Mouse (Mus musculus) heart, embryonic 14.5 days (tissue): ENCODE data around the gene Timp2. TPM values are rescaled to one million over a fixed set of nuclear protein-coding genes. Genes with fewer than 3 reads are reported as not detected.
A peak's percentile ranks its signal among the peaks of the same experiment; 100 is the strongest.

Experiments used
- ATAC-seq: fragments of 200-750 bp; cut with Nextera tagmentation; 2 replicates; pipeline ENCODE4 v1.8.0; 2017; ENCODE audit warnings: low read depth, moderate TSS enrichment; ENCODE audit not compliant: insufficient number of reproducible peaks, insufficient read depth, low FRiP score
- H3K27ac ChIP-seq, 2 experiments: fragments of 200-500 bp in 1 of 2; fragments of 300-500 bp in 1 of 2; sonication (generic) in 1 of 2; replicated peaks in 1 of 2; 2 replicates each; pipeline ENCODE4 v1.5.1; 2012 to 2014; ENCODE audit warnings: low read depth in 2 of 2, low read length in 2 of 2, control low read depth in 1 of 2, mild to moderate bottlenecking in 1 of 2, mixed read lengths in 1 of 2; ENCODE audit not compliant: control insufficient read depth in 1 of 2, insufficient read depth in 1 of 2
- H3K27me3 ChIP-seq: fragments of 300-500 bp; sonication (generic); 2 replicates; pipeline ENCODE4 v1.6.1; 2014; ENCODE audit warnings: mild to moderate bottlenecking, low read length, control low read depth; ENCODE audit not compliant: control insufficient read depth, insufficient read depth
- H3K36me3 ChIP-seq: fragments of 300-500 bp; sonication (generic); 2 replicates; pipeline ENCODE4 v1.6.1; 2014; ENCODE audit warnings: mild to moderate bottlenecking, control low read depth, low read length, mixed read lengths; ENCODE audit not compliant: control insufficient read depth, insufficient read depth
- H3K4me1 ChIP-seq, 2 experiments: fragments of 200-500 bp in 1 of 2; fragments of 300-500 bp in 1 of 2; sonication (generic) in 1 of 2; 2 replicates each; pipeline ENCODE4 v1.6.1; 2012 to 2014; ENCODE audit warnings: low read length in 2 of 2, control low read depth in 1 of 2, mixed read lengths in 1 of 2; ENCODE audit not compliant: control insufficient read depth in 2 of 2, insufficient read depth in 2 of 2
- H3K4me2 ChIP-seq: fragments of 300-500 bp; sonication (generic); 2 replicates; pipeline ENCODE4 v1.6.1; 2014; ENCODE audit warnings: mild to moderate bottlenecking, low read length
- H3K4me3 ChIP-seq, 2 experiments: fragments of 200-500 bp in 1 of 2; fragments of 300-500 bp in 1 of 2; sonication (generic) in 1 of 2; 2 replicates each; pipeline ENCODE4 v1.5.1; 2012 to 2014; ENCODE audit warnings: low read length in 2 of 2, mild to moderate bottlenecking in 2 of 2, control low read depth in 1 of 2, low read depth in 1 of 2, moderate library complexity in 1 of 2; ENCODE audit not compliant: control insufficient read depth in 1 of 2, insufficient read depth in 1 of 2
- H3K9ac ChIP-seq: fragments of 300-500 bp; sonication (generic); 2 replicates; pipeline ENCODE4 v1.6.1; 2014; ENCODE audit warnings: mild to moderate bottlenecking, low read length
- H3K9me3 ChIP-seq: fragments of 300-500 bp; sonication (generic); 2 replicates; pipeline ENCODE4 v1.6.1; 2016; ENCODE audit warnings: low read length, control low read depth; ENCODE audit not compliant: control insufficient read depth
- WGBS: fragments of 180-500 bp; shearing (Covaris S2); extraction: QIAGEN DNeasy Blood & Tissue Kit; methylation state at CpG from one replicate; pipeline ENCODE4 v1.1.7; 2014; 5-methylcytosine and 5-hydroxymethylcytosine counted together
- polyA plus RNA-seq: library from polyadenylated mRNA; unstranded; fragments of >200 nt; fragmentation: Nextera tagmentation; extraction: Ambion mirVana; gene quantifications from 2 replicates; pipeline ENCODE4 v1.2.1, GENCODE M21; 2014

The Timp2 gene
- polyA plus RNA-seq, 1 experiment from 2014 or later: 99.2 TPM

DNA sequence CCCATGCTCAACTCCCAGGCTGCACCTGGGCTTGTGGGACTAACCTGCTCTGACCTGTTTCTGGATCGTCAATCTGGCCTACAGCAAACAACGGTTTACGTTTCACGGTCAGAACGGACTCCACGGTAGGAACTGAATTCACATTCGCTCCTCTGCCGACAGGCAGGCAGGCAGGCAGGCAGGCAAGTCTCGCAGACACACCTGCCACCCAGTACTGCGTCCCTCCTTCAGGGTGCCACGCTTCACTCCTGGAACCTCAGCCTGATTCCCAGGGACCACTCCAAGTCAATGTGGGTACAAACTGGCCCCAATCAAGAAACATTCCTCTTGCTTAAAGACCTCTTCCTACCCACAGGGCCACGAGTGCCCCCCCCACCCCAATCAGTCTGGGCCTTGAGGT is 7.6 kb downstream of the Timp2 start:
- WGBS: 90% methylated on average over 12 of the region's 12 CpGs
- H3K9me3 ChIP-seq: no peaks in the 10 kb centered on the region
- H3K4me3 ChIP-seq: no peak overlapping the region
- peaks cover 6% of the 10 kb centered on the region; the same call in 1 of the 2 replicates for H3K36me3 ChIP-seq
- no peak for ATAC-seq
- no peak overlapping the region for H3K27ac ChIP-seq
- H3K27me3 ChIP-seq: no peaks in the 10 kb centered on the region
- H3K4me1 ChIP-seq: peaks cover 25 to 30% of the 10 kb centered on the region in 2 experiments
- no peak overlapping the region for H3K9ac ChIP-seq
- no peak overlapping the region for H3K4me2 ChIP-seq

DNA sequence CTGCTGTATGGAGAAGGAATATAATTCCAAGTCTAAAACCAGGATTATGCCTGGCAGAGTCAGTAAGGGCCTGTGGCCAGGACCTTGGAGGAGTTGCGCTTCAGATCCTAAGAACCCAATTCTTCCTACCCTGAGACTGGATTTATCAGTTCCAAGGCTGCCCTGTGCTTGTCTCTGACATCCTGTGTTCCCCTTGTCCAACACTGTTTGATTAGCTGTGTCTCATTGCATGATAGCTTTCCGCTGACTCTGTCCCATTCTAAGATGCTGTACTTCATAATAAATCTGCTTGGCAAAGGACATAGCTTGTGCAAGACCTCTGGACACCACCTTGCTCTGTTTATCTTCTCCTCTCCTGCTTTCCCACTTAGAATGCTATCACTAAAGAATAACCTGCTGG is 8.1 kb downstream of the Timp2 start:
- H3K27ac ChIP-seq: no peak overlapping the region
- WGBS: 80% methylated on average over 2 of the region's 2 CpGs

DNA sequence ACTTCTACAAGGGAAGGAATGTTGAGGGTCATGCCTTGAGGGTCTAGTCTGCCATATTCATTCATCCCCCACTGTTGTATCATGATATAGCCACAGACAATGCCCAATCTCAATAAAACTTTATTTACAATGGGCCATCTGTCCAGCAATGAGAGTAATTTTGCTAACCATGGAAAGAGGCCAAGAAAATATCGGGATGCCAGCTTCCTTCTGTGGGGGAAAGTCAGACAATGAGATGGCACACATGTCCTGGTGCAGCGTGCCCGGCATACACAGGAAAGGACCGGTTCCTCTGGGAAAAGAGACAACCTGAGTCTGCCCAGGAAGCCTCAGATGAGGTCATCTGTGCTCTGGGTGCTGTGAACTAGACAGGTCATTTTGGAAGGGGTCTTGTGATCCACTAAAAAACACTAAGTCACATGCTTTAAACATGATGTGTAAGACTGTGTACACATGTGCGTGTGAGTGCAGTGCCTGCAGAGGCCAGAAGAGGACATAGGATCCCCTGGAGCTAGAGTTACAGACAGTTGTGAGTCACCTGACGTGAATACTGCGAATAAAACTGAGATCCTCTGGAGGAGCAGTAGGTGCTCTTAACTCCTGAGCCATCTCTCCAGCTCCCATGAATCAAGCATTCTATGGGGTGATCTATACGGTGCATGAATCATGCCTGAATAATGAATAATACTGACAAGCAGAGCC is 9.0 kb downstream of the Timp2 start:
- Histone ChIP-seq H3K27me3 (no peaks in the 10 kb centered on the region), H3K36me3 (no peaks in the 10 kb centered on the region), H3K9ac (no peak overlapping the region), H3K4me1 (peaks cover 37 to 44% of the 10 kb centered on the region in 2 experiments), H3K4me2 (no peak overlapping the region), H3K9me3 (no peaks in the 10 kb centered on the region), H3K4me3 (no peak overlapping the region), H3K27ac (no peak overlapping the region)
- ATAC-seq: no peak
- 82% methylated on average over 8 of the region's 8 CpGs for WGBS

More for the DNA sequence above, 8.1 kb downstream of the Timp2 start:
- H3K27me3 ChIP-seq: no peaks in the 10 kb centered on the region
- H3K36me3 ChIP-seq: peaks cover under 1% of the 10 kb centered on the region; the same call in 1 of the 2 replicates
- peaks cover 29 to 35% of the 10 kb centered on the region in 2 experiments for H3K4me1 ChIP-seq
- H3K4me2 ChIP-seq: no peak overlapping the region
- no peak overlapping the region for H3K9ac ChIP-seq
- ATAC-seq: no peak
- no peaks in the 10 kb centered on the region for H3K9me3 ChIP-seq
- no peak overlapping the region for H3K4me3 ChIP-seq

DNA sequence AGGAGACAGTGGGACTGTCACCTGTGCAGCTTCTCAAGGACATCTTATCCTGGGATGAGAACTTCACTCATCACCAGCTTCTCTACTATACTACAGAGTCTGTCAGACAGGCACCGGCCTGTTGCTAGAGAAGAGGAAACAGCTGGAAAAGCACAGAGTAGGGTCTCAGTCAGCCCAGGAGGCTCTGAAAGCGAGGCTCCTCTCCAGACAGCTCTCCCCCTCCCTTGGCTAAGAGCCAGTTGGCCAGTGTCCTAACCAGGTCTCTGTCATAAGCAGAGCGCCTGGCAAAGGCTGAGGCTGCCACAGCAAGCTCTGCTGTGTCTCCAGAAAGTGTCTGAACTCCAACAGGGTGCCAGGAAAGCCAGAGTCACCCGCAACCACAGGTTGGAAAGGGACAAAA is 9.8 kb downstream of the Timp2 start:
- Histone ChIP-seq H3K9ac (no peak overlapping the region), H3K4me3 (no peak overlapping the region), H3K36me3 (no peaks in the 10 kb centered on the region), H3K27ac (peak overlapping the region in 1 of 2 experiments; percentile 16; a peak in 1 of 4 replicates), H3K9me3 (no peaks in the 10 kb centered on the region), H3K4me1 (peaks cover 39 to 44% of the 10 kb centered on the region in 2 experiments), H3K4me2 (no peak overlapping the region), H3K27me3 (no peaks in the 10 kb centered on the region)
- ATAC-seq: 0 out of 2 replicates have a peak, but pooled peaks have one; percentile 18
- 23% methylated on average over 4 of the region's 4 CpGs for WGBS

DNA sequence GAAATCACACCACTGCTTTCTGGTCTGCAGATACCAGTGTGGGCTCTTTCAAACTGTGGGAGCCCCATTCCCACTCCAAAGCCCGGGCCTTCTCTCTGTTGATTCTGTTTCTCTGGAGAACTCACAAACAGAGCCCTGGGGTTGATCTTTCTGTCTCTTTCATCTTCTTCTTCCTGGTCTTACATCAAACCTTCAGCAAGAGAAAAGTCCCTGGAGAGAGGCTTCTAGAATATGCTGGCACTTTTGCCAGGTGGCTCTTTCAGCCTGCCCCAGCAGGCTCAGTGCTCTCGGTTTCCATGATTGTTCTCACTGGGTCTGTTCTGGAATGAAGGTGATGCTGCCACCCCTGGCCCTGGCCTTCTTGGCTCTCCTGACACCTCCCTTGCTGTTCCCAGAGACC is 11.9 kb downstream of the Timp2 start:
- no peak overlapping the region for H3K27ac ChIP-seq
- no peak overlapping the region for H3K4me2 ChIP-seq
- H3K9me3 ChIP-seq: no peaks in the 10 kb centered on the region
- 70% methylated on average over 2 of the region's 2 CpGs for WGBS
- no peaks in the 10 kb centered on the region for H3K27me3 ChIP-seq
- no peak overlapping the region for H3K4me3 ChIP-seq
- peaks cover 33 to 37% of the 10 kb centered on the region in 2 experiments for H3K4me1 ChIP-seq
- no peak for ATAC-seq
- H3K36me3 ChIP-seq: 0 out of 2 replicates have a peak, but pooled peaks cover 5% of the 10 kb centered on the region
- H3K9ac ChIP-seq: no peak overlapping the region

DNA sequence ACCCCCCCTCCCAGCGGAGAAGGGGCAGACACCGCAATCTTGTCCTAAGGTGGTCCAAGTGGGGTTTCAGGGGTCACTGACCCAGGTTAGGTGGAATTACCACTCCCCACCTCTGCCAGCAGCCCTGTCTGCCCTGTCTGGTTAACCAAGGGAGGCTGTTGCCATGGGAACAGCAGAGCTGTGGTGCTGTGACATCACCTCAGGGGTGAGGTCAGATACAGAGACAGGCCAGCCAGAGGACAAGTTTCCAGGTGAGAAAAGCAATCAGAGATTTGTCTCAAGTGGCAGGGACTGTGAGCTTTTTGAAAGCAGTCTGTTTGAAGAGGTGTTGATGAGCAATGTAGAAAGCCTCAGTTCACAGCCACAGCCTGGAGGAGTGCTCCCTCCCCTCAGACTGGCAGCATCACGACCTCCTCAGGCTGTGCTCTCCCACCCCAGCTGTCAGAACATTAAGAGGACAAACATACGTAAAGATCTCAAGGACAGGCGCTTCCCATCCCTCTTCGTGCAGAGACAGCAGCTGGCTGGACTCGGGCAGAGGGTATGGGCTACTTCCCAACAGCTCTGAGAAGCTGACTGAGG is 13.0 kb downstream of the Timp2 start, which contains the start of gene Cep295nl:
Cep295nl (minus strand) TSS at position 101 of the 582 bp plus-strand sequence.
- H3K4me1 ChIP-seq: peaks cover 30 to 37% of the 10 kb centered on the region in 2 experiments
- H3K4me2 ChIP-seq: no peak within 1 kb of the TSS
- 31% methylated on average over 7 of the region's 7 CpGs for WGBS
- no peak for ATAC-seq
- H3K27me3 ChIP-seq: no peaks in the 10 kb centered on the region
- 0 out of 2 replicates have a peak, but pooled peaks cover 5% of the 10 kb centered on the region for H3K36me3 ChIP-seq
- no peak within 1 kb of the TSS for H3K4me3 ChIP-seq
- H3K9ac ChIP-seq: no peak within 1 kb of the TSS
- no peaks in the 10 kb centered on the region for H3K9me3 ChIP-seq
- 0 out of 4 replicates have a peak within 1 kb of the TSS, but pooled peaks of 1 of the 2 experiments have one; percentile 4 for H3K27ac ChIP-seq

DNA sequence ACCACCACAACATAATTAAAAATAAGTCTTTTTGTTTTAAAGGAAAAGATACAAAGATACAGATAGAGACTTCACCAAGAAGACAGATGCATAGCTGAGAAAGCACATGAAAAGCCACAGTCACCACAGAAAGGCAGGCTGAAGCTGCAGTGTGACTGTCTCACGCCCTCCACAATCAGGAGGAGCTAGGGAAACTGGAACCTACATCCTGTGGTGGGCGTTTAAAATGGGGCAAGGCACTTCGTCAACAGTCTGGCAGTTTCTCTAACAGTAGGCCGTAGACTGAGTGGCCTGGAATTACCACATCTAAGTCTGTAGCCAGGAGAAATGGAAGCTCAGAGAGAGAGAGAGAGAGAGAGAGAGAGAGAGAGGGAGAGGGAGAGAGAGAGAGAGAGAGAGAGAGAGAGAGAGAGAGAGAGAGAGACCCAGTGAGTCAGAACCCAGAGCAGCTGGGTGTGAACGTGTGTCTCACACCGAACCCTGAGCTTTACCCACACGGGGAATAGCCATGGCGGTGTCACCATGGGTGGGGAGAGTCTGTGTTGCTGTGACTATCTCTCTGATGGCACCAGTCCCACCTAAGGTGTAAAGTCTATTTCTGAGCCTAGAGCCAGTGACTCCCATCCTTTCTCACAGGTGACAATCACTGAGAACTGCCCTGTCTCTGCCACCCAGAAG is 17.9 kb downstream of the Timp2 start:
- peaks cover 12 to 13% of the 10 kb centered on the region in 2 experiments for H3K4me1 ChIP-seq
- no peak overlapping the region for H3K27ac ChIP-seq
- peaks cover 17% of the 10 kb centered on the region for H3K36me3 ChIP-seq
- 67% methylated on average over 8 of the region's 8 CpGs for WGBS
- no peak for ATAC-seq
- H3K27me3 ChIP-seq: no peaks in the 10 kb centered on the region
- H3K4me3 ChIP-seq: no peak overlapping the region
- no peak overlapping the region for H3K9ac ChIP-seq
- H3K4me2 ChIP-seq: no peak overlapping the region
- H3K9me3 ChIP-seq: no peaks in the 10 kb centered on the region
